Mouse (Mus musculus): ENCODE measurements around the gene Stx16.
A peak's percentile ranks its signal among the peaks of the same experiment; 100 is the strongest.

The Stx16 gene

DNA sequence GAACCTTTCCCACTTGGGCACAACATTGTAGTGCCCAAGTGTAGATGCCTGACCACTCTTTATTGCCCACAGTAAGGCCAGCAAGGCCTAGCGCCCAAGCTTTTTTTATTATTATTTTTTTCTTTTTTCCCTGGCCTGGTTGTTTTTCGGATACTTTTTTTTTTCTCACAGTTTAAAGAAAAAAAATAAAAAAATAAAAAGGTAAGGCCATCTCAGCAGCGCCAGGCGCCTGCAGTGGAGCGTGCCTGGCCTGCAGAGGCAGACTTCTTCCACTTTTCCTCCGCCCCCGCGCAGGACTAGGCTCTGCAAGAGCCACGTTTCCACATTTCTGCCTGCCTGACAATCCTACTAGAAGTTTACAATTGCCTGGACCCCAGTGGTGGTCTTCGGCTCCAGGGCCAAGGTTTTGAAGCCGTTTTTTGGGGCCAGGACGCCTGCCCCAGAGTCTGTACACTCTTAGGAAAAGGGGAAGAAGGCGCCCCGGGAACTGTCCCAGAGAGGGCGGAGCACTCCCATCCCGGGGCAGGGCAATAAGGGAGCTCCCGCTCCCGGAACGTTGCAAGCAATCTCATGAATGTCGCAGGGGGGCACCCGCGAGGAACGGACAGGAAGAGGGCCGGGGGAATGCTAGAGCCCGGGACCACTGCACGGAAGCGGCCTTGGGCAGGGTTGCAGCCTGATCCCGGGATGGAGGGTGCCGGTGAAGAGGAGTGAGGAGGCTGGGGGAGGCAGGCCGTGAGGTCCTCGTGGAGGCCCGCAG lies at the start of gene Stx16:
Gene Stx16, plus strand, starts transcription at position 636 of the 760 bp plus-strand sequence.
- peak; percentile 80 for DNase-seq (ENCODE audit: low read depth, low spot score)

GRCm38 (mm10) chr2:174026406-174026805 lies 49.7 kb upstream of the Stx16 start:
- DNase-seq (ENCODE audit: low read depth, low spot score), result no peak

DNA sequence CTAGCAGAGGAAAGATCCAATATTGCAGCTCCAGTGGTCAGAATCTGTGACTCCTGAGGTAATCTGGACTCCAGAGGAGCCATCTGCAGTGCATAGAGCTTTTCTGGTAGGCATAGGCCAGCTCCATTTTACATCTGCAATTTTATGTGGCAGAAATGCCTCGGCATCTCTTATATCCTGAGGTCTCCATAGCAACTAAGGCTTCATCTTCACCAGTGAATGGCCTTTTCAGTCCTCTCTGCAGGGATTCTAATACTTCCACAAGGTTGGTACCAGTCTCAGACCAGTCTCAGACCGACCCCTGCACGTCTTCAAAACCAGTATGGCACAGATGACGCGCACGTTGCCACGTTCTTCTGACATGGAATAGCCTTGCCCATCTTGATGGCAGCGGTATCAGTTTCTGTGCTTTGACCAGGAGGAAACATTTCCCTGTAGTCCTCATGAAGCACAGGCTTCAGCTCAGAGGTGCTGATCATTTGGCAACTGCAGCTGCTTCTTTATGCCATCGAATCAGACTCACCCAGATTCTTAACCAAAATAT lies 42.8 kb upstream of the Stx16 start:
- no peak for DNase-seq (ENCODE audit: low read depth, low spot score)

DNA sequence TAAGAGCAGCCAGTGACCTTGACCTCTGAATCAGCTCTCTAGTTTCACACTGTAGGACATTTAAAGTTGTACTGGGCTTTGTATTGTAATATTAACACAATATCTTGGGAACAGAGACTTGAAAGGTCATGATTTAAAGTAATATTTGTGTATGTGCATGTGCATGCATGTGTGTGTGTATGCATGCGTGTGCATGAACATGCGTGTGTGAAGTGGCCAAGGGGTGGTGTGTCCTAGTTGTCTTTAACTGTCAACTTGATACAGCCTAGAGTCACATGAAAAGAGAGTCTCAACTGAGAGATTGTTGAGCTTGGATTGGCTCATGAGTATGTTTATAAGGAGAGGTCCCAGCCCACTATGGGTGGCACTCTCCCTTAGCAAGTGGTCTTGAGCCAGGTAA lies 28.5 kb upstream of the Stx16 start:
- DNase-seq (ENCODE audit: low read depth, low spot score), result no peak

DNA sequence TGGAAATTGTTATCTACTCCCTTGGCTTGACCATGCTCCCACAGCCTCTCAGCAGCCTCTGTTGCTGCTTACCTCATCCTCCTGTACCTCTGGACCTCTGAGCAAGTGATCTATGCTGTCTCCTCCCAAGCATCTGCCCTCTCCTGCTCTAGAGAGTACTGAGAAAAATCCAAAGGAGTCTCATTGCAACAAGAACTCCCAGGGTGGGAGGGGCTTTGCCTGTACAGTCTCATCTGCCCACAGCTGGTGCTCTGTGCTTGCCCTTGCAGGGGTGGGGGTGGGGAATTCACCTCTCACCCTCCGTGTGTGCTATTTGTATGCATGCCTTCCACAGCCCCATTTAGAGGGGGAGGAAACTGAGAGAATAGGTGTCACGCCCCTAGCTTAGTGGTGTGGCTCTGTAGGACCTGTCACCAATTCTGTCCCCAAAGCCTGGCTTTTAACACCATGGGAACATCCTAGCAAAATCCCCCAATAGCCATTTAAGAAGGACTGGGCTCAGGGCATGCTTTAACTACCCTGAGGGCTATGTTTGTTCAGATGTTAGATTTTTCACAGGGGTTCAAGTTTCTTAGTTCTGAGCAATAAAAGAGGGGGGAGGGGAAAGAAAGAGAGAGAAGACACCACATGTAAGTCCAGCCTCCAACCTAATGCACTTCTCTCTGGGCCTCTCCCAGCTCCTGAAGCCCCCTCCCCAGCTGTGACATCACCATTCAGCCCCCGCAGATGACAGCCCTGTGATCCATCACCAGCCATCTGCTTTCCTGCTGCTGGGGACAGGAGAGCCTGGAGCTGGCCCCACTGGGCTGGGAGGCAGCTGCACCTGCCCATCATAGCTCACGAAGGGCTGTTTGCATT lies 26.4 kb upstream of the Stx16 start:
- DNase-seq (ENCODE audit: low read depth, low spot score), result no peak

DNA sequence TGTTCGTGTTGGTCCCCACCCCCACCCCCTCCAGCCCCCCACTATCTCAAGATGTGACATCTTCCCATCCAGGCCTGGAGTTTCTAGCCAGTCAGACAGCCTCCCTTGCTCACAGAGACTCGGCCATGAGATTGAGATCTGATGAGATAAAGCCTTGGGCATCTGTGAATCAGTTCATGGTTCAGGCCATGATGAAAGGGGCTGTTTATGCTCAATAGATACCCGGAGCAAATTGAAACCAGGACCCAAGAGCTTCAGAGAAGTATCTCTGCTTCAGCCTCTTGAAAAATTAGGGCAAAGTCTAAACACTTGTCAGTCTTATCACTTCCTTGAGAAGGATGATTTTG lies 25.8 kb upstream of the Stx16 start:
- no peak for DNase-seq (ENCODE audit: low read depth, low spot score)

GRCm38 (mm10) chr2:174051081-174051481 lies 25.0 kb upstream of the Stx16 start:
- no peak for DNase-seq (ENCODE audit: low read depth, low spot score)

DNA sequence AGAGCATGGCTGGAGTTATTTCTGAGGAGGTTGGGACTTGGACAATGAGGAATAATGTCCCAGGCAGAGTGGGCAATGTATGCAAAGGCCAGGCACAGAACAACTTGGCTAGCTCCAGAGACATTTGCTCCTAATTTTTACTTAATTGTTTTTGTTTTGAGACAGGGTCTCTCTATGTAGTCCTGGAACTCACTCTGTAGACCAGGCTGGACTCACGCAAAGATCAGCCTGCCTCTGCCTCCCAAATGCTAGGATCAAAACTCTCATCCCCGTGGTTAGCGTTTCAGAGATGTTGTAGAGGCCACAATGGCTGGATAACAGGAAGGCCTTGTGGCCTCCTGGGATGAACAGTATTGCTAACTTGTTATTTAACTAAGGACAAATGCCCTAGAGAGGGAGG lies 21.6 kb upstream of the Stx16 start:
- DNase-seq (ENCODE audit: low read depth, low spot score), result no peak

DNA sequence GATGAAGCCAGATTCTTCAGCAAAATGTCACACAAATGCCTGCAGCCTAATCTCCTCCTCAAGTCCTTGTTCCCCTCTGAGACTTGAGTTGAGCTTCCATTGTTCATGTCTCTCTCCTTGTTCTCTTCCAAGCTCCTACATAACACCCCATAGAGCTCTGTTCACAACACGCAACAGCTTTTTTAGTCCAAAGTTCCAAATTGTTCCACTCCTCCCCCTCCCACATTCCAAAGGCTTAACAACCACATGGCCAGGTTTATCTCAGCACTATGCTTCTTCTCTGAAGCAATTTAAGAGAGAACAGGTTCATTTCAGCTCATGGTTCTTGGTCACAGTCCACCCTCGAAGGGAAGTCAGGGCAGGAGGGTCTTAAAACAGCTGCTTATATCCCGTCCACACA lies 18.4 kb upstream of the Stx16 start:
- no peak for DNase-seq (ENCODE audit: low read depth, low spot score)

GRCm38 (mm10) chr2:174058316-174058939 lies 17.7 kb upstream of the Stx16 start:
- no peak for DNase-seq (ENCODE audit: low read depth, low spot score)

- no peak for DNase-seq (ENCODE audit: low read depth, low spot score)
Measured at GRCm38 (mm10) chr2:174059591-174060385, 16.3 kb upstream of the Stx16 start.

GRCm38 (mm10) chr2:174061219-174061618 lies 14.9 kb upstream of the Stx16 start:
- DNase-seq (ENCODE audit: low read depth, low spot score), result no peak

GRCm38 (mm10) chr2:174063074-174063473 lies 13.0 kb upstream of the Stx16 start:
- no peak for DNase-seq (ENCODE audit: low read depth, low spot score)

- no peak for DNase-seq (ENCODE audit: low read depth, low spot score)
Measured at GRCm38 (mm10) chr2:174063527-174064211, 12.4 kb upstream of the Stx16 start.

- no peak for DNase-seq (ENCODE audit: low read depth, low spot score)
Measured at GRCm38 (mm10) chr2:174067793-174068419, 8.2 kb upstream of the Stx16 start.

GRCm38 (mm10) chr2:174069532-174070049 lies 6.5 kb upstream of the Stx16 start:
- no peak for DNase-seq (ENCODE audit: low read depth, low spot score)

- no peak for DNase-seq (ENCODE audit: low read depth, low spot score)
Measured at GRCm38 (mm10) chr2:174071406-174071805, 4.7 kb upstream of the Stx16 start.

- no peak for DNase-seq (ENCODE audit: low read depth, low spot score)
Measured at GRCm38 (mm10) chr2:174073156-174073790, 2.8 kb upstream of the Stx16 start.

- DNase-seq (ENCODE audit: low read depth, low spot score), result no peak
Measured at GRCm38 (mm10) chr2:174074621-174075020, 1.5 kb upstream of the Stx16 start.

Measured in retina, adult 2 months (tissue).